Mouse (Mus musculus) right cerebral cortex, postnatal 25 days (tissue): ENCODE results near the gene Mc1r.
"Not testable (repeated sequence)": the region's sequence is repeated elsewhere in the genome, so short reads cannot be mapped to it uniquely, and the experiment has no call there.

Experiments used
- DNase-seq: peaks from one replicate; pipeline ENCODE4 v3.0.0; 2022

Gene Mc1r

DNA sequence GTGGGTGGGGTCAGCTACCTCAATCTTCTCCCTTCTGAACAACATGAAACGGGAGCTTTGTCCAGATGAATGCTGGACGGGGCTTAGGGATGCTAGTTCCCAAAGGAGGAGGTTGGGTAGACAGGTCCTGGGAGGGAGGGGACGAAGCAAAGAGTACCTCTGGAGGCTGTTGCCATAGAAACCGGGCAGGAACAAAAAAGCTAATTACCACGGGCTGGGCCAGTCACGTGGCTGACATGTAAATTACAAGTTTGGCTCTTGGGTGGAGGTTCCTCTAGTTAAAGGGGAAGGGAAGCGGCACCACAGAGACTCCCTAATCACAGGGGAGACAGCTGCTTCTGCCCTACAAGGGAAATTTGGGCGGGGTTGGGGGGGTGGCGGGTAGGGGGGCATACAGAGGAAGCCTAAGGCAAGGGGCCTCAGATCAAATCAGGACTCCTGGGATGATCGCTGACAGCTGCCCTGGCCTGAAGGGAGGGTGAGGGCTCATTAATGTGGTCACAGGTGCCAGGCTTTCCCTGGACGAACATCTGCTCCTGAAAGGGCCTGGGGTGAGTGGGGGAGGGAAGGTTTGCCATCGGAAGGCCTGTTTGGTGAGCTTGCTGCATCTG is 5.8 kb downstream of the Mc1r start:
- peak; percentile 78 for DNase-seq

GRCm38 (mm10) chr8:123414255-123414654 is 7.3 kb downstream of the Mc1r start:
- no peak for DNase-seq

- not testable (repeated sequence) for DNase-seq
These were observed 8.2 kb downstream of the Mc1r start for GRCm38 (mm10) chr8:123414997-123415696.

GRCm38 (mm10) chr8:123415967-123416943 is 9.3 kb downstream of the Mc1r start:
- DNase-seq: no peak

DNA sequence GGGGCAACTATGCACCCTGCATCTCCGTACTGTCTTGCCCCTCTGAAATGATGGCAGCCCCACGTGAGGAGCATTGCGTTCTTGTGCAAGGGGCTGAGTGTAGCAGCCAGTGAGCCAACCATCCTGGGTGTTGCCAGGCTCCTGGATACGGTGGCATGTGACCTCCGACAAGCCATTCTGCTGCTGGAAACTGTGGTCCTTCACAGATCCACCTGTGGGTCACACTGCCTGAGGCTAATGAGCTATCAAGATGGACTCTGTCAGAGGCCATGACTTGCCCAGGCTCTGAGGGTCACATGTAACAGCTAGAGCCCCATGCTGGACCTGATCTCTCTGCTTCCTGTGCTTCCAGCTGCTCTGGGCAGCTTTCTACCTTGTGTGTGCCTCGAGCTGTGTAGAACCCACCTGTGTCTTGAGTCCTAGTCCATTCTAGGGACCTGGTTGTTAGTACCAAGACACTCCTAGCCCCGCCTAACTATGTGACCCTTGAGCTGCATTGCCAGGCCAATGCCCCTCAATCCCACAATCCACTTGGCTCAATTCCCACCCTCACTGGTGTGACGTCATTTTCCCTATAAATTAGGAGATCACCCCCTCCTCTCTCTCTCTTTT is 10.1 kb downstream of the Mc1r start:
- DNase-seq: no peak

- no peak for DNase-seq
These were observed 12.8 kb downstream of the Mc1r start for GRCm38 (mm10) chr8:123419711-123420110.

GRCm38 (mm10) chr8:123420525-123421281 is 13.8 kb downstream of the Mc1r start:
- DNase-seq: no peak

DNA sequence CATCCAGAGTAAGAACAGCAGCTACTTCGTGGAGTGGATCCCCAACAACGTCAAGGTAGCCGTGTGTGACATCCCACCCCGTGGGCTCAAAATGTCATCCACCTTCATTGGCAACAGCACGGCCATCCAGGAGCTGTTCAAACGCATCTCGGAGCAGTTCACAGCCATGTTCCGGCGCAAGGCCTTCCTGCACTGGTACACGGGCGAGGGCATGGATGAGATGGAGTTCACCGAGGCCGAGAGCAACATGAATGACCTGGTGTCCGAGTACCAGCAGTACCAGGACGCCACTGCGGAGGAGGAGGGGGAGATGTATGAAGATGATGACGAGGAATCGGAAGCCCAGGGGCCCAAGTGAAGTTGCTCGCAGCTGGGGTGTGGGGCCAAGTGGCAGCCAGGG is 14.4 kb downstream of the Mc1r start:
- no peak for DNase-seq

- DNase-seq: peak; percentile 69
These were observed 15.3 kb downstream of the Mc1r start for GRCm38 (mm10) chr8:123422056-123422780.

DNA sequence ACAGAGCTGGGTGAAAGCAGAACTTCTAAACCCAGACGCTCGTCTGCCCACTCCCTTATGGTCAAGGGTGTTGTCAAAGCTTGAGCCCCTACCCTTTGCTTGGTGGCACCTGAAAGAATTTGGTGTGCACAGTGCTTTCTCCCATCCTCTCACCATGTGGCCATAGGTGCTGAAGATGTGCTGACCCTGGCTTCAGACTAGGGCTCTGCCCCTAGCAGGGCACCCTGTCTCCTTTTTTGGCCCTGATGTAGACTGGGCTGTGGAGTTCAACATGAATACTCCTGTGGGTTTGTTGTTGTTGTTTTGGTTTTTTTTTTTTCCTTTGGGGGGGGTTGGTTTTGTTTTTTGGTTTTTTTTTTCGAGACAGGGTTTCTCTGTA is 15.9 kb downstream of the Mc1r start:
- DNase-seq: no peak

GRCm38 (mm10) chr8:123423441-123423840 is 16.5 kb downstream of the Mc1r start, which contains the start of gene Def8:
Gene Def8 (plus strand): TSS chr8:123423527.
- no peak for DNase-seq

DNA sequence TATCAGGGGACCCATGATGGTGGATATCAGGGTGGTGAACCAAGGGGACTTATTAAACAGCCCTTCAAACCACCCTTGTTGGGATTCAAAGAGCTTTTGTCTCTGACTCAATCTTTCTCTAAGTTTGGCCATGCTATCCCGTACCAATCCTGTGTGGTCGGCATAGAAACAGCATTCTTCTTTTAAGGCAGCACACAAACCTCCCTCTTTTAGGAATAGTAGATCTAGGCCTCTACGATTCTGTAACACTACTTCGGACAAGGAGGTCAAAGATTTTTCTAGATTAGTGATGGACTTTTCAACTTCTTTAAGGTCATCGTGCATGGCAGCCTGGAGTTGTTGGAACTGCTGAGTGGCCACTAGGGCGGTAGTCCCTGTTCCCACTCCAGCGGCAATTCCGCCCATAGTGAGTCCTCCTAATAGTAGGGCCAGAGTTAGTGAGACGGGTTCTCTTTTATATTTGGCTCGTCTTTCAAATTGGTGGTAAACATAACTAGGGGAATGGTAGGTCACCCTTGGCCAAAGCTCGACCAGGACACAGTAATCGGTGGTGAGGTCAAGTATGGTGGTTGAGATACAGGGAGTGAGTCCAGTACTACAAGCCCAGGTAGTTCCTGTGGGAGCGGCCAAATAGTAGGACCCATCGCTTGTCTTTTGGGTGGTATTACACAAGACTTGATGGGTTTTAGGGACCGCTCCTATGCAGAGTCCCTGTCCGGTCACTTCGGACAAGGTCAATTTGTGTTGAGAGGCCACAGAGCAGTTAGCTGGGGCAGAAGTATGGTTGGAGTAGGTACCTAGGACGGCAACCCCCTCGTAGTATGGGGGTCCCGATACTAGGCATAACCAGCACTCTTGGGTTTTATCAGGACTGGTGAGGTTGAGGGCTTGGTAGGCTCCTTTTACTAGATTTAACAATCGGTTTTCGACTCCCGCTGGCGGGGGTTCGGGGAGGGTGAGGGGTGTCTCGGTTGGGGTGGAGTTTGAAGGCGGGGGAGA is 19.9 kb downstream of the Mc1r start:
- DNase-seq: no peak

- no peak for DNase-seq
These were observed 20.9 kb downstream of the Mc1r start for GRCm38 (mm10) chr8:123427639-123428275.

- DNase-seq: no peak
These were observed 21.5 kb downstream of the Mc1r start for GRCm38 (mm10) chr8:123428343-123428893.

GRCm38 (mm10) chr8:123428939-123429721 is 22.2 kb downstream of the Mc1r start:
- DNase-seq: no peak

- DNase-seq: not testable (repeated sequence)
These were observed 22.8 kb downstream of the Mc1r start for GRCm38 (mm10) chr8:123429722-123430013.

GRCm38 (mm10) chr8:123430936-123431335 is 24.0 kb downstream of the Mc1r start:
- not testable (repeated sequence) for DNase-seq

DNA sequence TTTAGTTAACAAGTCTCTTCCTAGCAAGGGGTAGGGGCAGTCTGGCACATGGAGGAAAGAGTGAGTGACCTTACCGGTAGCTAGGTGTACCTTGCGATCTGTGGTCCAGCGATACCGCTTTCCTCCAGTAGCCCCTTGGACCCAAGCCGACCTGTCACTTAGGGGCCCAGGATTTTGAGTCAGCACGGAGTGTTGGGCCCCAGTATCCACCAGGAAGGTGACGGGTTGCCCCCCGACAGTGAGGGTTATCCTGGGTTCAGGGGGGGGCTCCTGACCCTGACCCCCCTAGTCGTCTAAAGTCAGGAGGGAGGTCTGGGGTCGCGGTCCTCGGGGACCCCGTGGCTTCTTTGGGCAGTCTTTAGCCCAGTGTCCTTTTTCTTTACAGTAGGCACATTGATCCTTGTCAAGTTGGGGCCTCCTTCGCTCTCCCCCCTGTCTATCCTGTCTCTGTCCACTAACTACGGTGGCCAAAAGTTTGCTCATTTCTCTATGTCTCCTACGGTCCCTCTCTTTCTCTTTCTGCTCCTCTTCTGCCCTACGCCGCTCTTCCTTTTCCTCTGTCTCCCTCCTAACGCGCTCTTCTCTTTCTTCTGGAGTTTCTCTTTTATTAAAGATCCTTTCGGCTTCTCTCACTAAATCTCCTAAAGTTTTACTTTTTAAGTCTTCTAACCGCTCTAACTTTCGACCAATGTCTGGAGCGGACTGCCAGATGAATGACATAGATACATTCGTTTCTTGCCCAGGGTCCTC is 24.9 kb downstream of the Mc1r start:
- no peak for DNase-seq
